Mouse (Mus musculus) gonadal fat pad, adult 2 months (tissue): ENCODE measurements around the gene Gm17617. TPM values are rescaled to one million over a fixed set of nuclear protein-coding genes. Genes with fewer than 3 reads are reported as not detected.

Source experiments
- DNase-seq: peaks from one replicate; pipeline ENCODE4 v3.0.0-alpha.2; 2012; ENCODE audit warnings: low read depth
- polyA plus RNA-seq: library from polyadenylated mRNA; depleted of rRNA; stranded (reverse); fragments of >200 nt; gene quantifications from 2 replicates; pipeline ENCODE4 v1.2.3, GENCODE M21; 2012; rRNA removed

Gene Gm17617
- polyA plus RNA-seq, result not detected in 2 replicates

- DNase-seq, result no peak
These were observed at the start of gene Gm17617 for GRCm38 (mm10) chr13:55133448-55133847. Gm17617 (minus strand) TSS chr13:55133548.

GRCm38 (mm10) chr13:55182173-55182894, 49.0 kb upstream of the Gm17617 start:
- peak; percentile 63 for DNase-seq

- DNase-seq, result no peak
These were observed 48.4 kb upstream of the Gm17617 start for GRCm38 (mm10) chr13:55181786-55182172.

GRCm38 (mm10) chr13:55179591-55179990, 46.2 kb upstream of the Gm17617 start:
- no peak for DNase-seq

GRCm38 (mm10) chr13:55178556-55178955, 45.2 kb upstream of the Gm17617 start:
- no peak for DNase-seq

GRCm38 (mm10) chr13:55177903-55178496, 44.7 kb upstream of the Gm17617 start:
- no peak for DNase-seq

- DNase-seq, result no peak
These were observed 42.9 kb upstream of the Gm17617 start for GRCm38 (mm10) chr13:55176265-55176664.

- DNase-seq, result no peak
These were observed 41.0 kb upstream of the Gm17617 start for GRCm38 (mm10) chr13:55174347-55174746.

GRCm38 (mm10) chr13:55172336-55172770, 39.0 kb upstream of the Gm17617 start:
- DNase-seq, result no peak

GRCm38 (mm10) chr13:55171517-55172335, 38.4 kb upstream of the Gm17617 start:
- no peak for DNase-seq

- no peak for DNase-seq
These were observed 35.6 kb upstream of the Gm17617 start for GRCm38 (mm10) chr13:55168958-55169369.

GRCm38 (mm10) chr13:55168255-55168654, 34.9 kb upstream of the Gm17617 start:
- DNase-seq, result no peak

- DNase-seq, result no peak
These were observed 34.5 kb upstream of the Gm17617 start for GRCm38 (mm10) chr13:55167798-55168197.

GRCm38 (mm10) chr13:55166806-55167725, 33.7 kb upstream of the Gm17617 start:
- DNase-seq, result no peak

GRCm38 (mm10) chr13:55165831-55166339, 32.5 kb upstream of the Gm17617 start:
- no peak for DNase-seq

GRCm38 (mm10) chr13:55163553-55163952, 30.2 kb upstream of the Gm17617 start:
- DNase-seq, result no peak

GRCm38 (mm10) chr13:55162365-55162764, 29.0 kb upstream of the Gm17617 start:
- DNase-seq, result no peak

- DNase-seq, result no peak
These were observed 20.6 kb upstream of the Gm17617 start for GRCm38 (mm10) chr13:55153951-55154350.

- no peak for DNase-seq
These were observed 19.5 kb upstream of the Gm17617 start, which contains the start of gene Fgfr4 for GRCm38 (mm10) chr13:55152621-55153415. Fgfr4 (plus strand) TSS chr13:55152640.

GRCm38 (mm10) chr13:55140271-55140670, 6.9 kb upstream of the Gm17617 start:
- DNase-seq, result no peak
